Mouse (Mus musculus) MEL-GATA-1-ER (cell line): ENCODE data around the gene Ky.

Experiments
- DNase-seq: peaks from one replicate; pipeline ENCODE4 v3.0.0-alpha.2; 2012; ENCODE audit warnings: low read depth; ENCODE audit errors: extremely low read depth

The Ky gene

DNA sequence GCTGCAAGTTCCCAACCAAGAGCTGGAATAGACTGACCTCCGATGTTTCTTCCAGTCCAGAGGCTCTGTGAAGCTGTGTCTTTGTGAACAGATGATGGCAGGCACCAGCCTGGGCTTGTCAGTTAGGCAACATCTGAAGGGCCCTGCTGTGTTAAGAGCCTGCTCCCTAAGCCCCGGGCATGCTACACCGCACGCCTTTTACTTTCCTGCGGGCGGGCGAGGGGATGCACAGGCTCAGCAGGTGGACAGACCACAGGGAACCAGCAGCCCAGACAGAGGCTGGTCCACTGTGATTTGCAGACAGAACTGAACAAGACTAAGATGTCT, 41.4 kb downstream of the Ky start:
- no peak for DNase-seq

DNA sequence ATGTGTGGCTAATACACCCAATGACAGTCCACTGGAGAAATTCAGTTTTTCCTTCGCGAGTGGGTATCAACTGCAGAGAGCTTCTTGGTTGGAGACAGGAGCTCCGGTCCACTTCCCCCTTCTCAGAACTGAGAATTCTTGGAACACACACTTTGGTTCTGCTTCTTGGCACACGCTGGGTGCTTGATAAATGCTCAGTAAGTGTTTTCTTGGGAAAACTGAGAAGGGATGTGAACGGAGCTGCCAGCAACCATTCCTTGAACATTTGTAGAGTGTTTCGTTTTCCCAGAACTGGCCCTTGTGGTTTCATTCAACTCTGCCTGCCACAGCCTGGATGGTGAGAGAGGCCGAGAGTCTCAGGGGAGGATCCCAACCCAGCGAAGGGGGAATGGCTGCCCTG, 43.7 kb downstream of the Ky start:
- peak; percentile 24 for DNase-seq

DNA sequence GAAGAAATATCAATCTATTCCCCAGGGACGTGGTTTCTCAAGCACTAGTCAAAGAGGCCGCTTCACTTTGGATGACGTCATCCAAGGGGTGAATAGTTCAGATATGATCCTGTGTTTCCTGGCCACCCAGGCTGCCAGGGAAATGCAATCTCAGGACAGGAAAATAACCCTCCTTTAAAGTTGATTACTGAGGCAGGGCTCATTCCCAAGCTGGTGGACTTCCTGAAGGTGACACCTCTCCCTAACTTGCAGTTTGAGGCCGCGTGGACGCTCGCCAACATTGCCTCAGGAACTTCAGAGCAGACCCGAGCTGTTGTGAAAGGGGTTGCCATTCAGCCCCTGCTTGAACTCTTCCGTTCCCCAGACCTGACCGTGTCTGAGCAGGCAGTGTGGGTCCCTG, 46.2 kb downstream of the Ky start:
- DNase-seq, result no peak

DNA sequence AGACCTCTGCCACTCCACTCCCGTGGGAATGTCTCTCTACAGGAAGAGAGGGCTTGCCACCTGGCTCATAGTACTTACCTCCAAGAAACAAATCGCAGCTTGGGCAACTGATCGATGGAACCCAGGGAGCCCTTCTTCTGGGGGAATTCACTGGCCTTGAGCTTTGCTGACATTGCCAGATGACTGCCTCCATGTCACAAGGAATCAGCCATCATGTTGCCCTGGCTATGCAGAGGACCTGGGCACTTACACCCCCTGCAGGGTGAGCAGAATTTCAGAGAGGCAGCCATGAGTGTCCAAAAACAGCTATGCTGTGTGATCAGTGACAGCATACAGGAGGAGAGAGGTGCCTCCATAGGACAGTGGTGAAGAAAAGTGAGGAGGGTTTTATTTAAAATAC, 48.2 kb downstream of the Ky start:
- no peak for DNase-seq

DNA sequence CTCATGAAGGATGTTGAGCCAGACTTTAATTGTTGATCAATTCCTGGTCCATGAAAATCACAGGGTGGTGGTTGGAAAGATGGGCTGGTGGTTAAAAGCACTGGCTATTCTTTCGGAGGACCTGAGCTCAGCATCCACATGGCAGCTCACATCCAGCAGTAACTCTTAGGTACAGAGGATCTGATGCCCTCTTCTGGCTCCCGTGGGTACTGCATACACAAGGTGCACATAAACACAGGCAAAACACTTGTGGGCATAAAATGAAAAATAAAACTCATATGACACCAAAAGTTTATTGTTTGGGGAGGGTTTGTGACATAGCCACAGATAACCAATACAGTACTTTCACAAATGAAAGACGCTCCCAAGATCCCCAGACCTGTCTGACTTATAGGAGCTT, 52.9 kb downstream of the Ky start:
- DNase-seq, result no peak

DNA sequence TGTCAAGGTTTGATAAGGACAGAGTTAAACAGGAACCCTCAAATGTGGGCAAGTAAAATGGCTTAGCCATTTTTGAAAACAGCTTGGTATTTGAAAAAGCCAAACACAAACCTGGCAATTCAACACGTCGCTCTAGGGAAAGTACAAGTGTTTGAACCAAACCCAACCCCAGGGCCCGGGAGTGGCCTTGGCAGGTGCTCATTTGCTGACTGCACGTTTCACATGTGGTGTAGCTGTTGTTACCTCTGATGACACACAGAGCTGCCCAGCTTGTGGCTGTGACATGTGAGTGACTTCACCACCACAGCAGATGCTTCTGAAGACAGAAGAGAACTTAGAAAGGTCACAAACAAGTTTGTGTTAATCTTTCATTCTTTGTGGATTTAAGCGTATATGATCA, 67.3 kb downstream of the Ky start:
- no peak for DNase-seq

DNA sequence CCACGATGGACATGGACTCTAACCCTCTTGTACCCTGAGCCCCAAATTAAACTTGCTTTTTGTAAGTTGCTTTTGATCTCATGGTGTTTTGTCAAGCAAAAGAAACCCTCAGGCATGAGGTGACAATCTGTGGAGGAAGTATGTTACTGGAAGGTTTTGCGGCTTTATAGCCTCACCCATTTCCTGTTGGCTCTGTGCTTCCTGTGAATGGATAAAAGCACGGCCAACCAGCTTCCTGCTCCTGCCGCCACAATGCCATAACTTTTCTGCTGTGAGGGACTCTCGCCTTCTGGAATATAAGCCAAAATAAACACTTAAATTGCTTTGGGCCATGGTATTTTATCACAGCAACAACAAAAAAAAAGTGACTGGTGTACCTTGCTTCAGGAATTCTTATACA, 71.9 kb downstream of the Ky start:
- DNase-seq, result peak; percentile 59

DNA sequence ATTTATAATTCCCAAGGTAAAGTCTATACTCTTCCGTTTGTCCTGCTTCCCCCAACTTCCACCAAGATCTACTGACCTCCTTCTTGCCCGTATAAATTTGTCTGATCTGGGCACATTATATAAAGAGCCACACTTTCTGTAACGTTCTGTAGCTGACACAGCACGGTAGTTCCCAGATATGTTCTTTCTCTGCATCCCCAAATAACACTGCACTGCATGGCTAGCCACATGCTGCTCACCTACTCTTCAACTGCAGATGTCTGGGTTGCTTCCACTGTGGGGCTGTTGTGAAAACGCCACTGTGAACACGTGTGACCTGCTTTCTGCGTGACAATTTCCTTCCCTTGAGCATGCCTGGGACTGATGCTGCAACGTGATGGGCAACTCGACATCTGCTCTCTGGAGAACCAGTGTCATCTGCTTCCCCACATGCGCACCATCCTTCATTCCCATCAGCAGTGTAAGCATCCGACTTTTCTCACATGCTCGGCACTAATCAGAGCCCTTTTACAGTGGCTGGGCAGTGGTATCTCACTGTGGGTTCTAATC, 76.4 kb downstream of the Ky start:
- no peak for DNase-seq

DNA sequence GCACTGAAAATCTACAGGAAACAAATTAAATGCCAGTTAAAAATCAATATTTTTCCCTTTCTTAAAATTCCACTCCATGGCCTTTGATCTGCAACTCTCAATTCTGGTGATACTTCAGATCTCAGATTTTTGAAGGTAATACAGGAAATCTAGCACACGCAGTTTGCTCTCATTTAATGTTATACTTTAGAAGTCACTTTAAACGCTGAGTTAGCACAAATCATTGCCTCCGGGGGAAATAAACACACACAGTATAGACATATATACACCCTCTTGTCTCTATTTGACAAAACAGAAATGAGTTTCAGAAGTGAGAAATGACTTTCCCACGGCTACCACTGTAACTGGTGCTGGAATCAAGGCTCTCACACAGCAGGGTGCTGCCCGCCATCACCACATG, 81.8 kb downstream of the Ky start:
- DNase-seq, result no peak

DNA sequence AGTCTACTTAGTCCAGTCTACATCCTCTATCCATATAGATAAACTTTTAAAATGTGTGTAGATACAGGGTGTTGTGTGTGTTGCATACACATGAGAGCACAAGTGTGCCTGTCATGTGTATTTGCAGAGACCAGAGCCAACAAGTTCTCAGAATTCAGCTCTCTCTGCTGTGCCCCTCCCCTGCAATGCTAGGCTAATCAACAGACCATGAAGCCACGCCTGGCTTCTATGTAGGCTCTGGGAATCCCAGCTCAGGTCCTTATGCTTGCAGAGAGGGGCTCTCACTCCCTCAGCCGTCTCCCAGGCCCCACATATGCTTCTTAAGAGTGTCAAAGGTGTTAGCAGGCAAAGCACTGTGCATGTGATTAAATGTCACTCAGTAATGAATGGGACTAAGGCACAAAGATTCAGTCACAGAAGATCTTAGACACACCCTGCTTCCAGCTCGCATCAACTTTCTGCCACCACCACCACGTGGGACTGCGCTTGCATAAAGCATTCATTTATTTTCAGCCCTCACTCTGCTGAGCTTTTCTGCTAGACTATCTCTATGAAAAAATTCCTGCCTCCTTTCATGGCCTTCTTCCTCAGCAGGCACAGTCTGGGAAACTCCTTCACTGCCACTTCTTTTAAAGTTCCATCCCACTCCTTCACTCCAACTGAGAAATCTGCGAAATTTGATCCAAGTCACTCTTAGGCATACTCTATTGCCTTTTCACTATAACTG, 89.3 kb downstream of the Ky start:
- no peak for DNase-seq
